Mouse (Mus musculus) cerebellum, postnatal 10 days (tissue): ENCODE results near the gene Tbpl2.

ENCODE experiments used
- DNase-seq, 2 experiments: peaks; one replicate each; pipeline ENCODE4 v3.0.0; 2021; ENCODE audit warnings: mixed read lengths in 2 of 2

Gene Tbpl2

GRCm38 (mm10) chr2:24096495-24096894 is at the start of gene Tbpl2:
Tbpl2 (minus strand) TSS chr2:24096595.
- no peak for DNase-seq

DNA sequence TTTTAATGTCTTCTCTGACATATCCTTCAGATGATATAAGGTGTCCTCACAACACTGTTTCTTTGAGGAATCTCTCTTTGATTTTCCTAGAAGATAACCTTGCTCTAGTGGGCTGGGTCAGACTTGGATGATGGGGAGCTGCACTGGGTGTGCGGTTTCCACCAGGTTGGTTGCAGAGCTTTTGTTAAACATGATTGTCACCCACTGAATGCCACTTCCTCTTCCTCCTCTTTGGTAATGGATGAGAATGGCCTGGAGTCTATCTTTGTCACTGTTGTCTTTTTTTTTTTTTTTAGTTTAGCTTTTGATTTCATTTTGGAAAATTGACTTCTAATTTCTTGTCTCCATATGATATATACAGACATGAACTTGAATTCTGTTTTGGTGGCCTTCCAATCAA is 38.0 kb upstream of the Tbpl2 start:
- no peak for DNase-seq

GRCm38 (mm10) chr2:24109085-24109484 is 12.7 kb upstream of the Tbpl2 start:
- no peak for DNase-seq

DNA sequence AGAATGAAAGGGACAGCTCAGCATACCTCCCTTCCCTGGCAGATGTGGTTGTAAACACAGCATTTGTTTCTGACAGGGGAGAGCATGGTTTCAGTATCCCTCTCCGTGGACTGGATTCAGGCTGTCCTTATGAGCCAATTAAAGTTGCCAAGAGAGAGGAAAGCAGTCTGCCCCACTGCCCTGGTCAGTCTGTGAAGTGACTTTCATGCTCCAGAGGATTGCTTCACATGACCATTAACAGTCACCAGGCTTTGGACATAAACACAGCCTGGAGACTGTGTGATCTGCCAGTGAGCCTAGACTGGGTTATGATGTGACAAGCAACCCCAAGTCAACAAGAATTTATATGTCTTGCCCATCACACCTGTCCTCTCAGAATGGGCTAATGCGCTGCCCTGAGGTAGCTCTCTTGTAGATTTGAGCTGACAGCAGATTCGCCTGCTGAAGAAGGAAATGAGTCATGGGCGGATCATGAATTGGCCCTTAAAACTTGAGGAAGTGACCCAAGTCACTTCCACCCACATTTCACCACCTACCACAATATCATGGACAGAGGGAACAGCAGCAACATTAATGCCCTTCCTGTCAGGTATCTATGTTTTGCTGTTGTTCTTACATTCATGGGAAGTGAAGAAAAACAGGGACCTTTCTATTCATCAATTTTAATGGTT is 7.4 kb upstream of the Tbpl2 start:
- no peak for DNase-seq

- no peak for DNase-seq
These were observed 5.5 kb downstream of the Tbpl2 start for GRCm38 (mm10) chr2:24090921-24091320.

GRCm38 (mm10) chr2:24050459-24050858 is 45.9 kb downstream of the Tbpl2 start:
- DNase-seq: no peak

- no peak for DNase-seq
These were observed 46.9 kb downstream of the Tbpl2 start, which contains the start of gene Hnmt for GRCm38 (mm10) chr2:24049344-24049990. Hnmt (minus strand) TSS chr2:24049394.

DNA sequence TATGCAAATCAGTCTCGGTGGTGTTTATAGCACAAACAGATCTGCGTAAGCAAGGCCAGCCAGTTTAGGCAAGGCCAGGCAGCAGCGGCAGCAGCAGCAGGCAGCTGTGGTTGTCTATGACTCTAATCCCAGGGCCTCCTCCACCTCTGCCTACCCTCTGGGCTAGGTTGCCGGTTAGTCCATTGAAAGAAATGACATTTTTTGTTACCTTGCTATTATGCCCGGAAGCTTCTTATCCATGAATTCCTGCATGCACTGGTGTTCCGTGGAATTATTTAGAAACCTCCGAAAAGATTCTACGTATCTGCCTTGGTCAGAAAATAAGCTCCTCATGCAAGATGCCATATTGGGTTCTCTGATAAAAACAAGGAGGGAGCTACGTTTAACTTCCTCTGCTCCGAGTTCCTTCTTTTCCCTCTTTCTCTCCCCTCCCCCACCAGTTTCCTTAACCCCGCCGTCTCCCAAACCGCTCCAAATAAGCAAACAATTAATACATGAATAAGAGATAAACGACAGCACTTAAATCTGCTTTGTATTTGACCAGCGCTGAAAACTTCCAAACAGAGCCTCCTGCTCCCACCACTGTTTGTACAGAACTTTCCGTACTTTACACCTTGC is 47.8 kb downstream of the Tbpl2 start:
- peak; percentile 58 to 59 for DNase-seq

DNA sequence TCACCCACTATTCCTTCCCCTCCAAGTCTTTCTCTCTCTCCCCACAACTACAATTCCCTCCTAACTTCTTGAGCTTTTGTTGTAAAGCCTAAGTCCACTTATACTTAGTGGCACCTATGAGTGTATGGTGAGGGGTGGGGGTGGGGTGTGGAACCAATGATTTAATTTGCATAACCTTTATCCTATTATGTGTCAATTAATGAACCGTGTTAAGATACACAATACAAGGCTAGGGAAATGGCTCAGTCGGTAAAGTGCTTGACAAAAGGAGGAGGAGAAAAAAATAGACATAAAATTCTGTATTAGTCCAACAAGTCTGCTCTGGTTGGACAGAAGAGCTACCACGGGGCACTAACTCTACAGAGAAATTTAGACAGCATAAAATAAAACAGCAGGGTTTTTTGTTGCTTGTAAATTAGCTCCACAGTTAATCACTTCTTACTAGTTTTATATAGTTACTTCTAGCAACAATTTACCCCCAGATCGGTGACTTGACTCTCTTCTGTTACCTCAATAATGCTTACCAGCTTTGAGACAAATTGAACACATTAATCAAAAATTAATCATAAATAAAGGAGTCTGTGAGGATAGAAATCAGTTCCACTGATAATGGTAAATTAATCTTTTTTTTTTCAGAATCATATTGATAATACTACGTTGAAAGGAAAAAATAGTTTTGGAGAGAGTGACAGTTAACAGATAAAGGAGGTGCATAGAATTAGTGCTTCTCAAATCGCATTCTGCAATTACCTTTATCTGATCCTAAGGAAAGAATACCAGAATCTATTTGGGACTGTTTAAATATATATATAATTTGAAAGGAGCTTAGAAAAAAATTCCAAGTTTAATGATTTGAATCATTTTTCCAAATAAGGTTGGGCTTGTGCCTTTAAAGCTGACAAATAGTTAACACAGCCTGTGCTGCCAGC is 48.6 kb downstream of the Tbpl2 start:
- no peak for DNase-seq

DNA sequence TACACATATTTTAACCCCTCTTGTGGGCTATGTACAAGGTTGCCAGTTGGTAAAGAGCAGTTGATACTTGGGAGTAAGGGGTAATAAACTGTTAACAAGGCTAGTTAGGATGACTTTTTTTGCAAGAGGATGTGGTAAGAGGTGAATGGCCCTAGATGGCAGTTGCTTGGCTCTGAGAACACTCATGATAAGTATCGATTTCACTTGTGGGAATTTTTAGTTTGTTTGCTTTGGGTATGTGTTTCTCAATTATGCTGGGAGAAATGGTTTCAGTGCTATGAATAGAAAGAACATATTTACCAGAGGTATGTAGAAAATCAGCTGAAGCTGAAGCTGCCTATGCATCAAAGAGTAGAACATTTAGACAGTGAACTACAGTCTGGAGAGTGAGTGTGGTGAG is 53.5 kb downstream of the Tbpl2 start:
- no peak for DNase-seq

DNA sequence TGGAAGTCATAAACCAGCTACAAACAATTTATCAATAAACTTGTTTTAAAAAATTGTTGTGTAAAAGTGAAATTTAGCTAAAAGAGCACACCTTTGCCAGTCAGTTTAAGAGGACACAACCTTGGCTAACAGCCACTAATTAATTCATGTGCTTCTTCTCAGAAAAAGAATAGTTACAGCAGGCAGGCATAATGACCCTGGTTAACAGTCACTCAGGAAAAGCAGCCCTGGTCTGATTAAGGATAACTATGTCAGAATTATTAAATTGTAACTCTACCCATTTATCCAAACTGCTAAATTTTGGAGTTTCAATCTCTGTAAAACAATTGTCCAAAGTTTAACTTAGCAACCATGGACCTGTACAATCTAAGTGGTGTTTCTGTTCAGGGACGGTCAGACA is 55.9 kb downstream of the Tbpl2 start:
- no peak for DNase-seq
